In genomic region chrX:7645349-7645748, GRCm38 (mm10) we compare ENCODE assay signal across 8 mouse cellular contexts. TPM values are rescaled to one million over a fixed set of nuclear protein-coding genes. Genes with fewer than 3 reads are reported as not detected.
A peak's percentile ranks its signal among the peaks of the same experiment; 100 is the strongest.
DNase-seq lines count a peak whose midpoint lies in the region; ATAC-seq and TF ChIP-seq lines count a peak whose summit lies in the region.

No protein-coding gene starts in this region.

- H3K9ac ChIP-seq in CH12.LX (ENCODE audit: insufficient read depth, low read depth): no peak overlapping the region

- H3K79me2 ChIP-seq in CH12.LX (replicated peaks; ENCODE audit: control insufficient read depth, extremely low read depth, insufficient read depth, poor library complexity, severe bottlenecking): no peaks in the 10 kb centered on the region

- TF ChIP-seq POLR2A in CH12.LX (IDR thresholded peaks at IDR 0.05; ENCODE audit: low read depth, low read length): no peak

- TF ChIP-seq EP300 in CH12.LX (IDR thresholded peaks at IDR 0.05; ENCODE audit: low read length): no peak

- no peaks in the 10 kb centered on the region for H3K9me3 ChIP-seq in CH12.LX (replicated peaks; ENCODE audit: low read length)

- dilution Hi-C loops in CH12.LX (cut with MboI; ENCODE audit: extremely low pct_ligation_motif_present, extremely low pct_unique_long_range_greater_than_20kb, low sequenced_read_pairs): no loop called here

- no peaks in the 10 kb centered on the region for H3K36me3 ChIP-seq in CH12.LX (replicated peaks in 1 of 2; ENCODE audit: control insufficient read depth in 1 of 2, insufficient read depth in 1 of 2, low read length in 1 of 2)

- H3K27ac ChIP-seq in CH12.LX (ENCODE audit: insufficient read depth, low read depth): no peak overlapping the region
- H3K27ac ChIP-seq in gastrocnemius, adult 2 months: no peak overlapping the region
- no peak overlapping the region for H3K27ac ChIP-seq in layer of hippocampus, adult 2 months

- intact Hi-C loops in gastrocnemius, adult 2 months (cut with DNase I): loop anchor here (5.0 to 10.0 kb wide), 3 partner anchors 47 to 321 kb away; no protein-coding TSS in a partner anchor

- in situ Hi-C loops in CH12.LX (cut with MboI; ENCODE audit: low pct_ligation_motif_present, low pct_unique_long_range_greater_than_20kb, low sequenced_read_pairs): no loop called here

- H3K27me3 ChIP-seq in CH12.LX (replicated peaks): peaks cover 8% of the 10 kb centered on the region

- no peak overlapping the region for H3K4me3 ChIP-seq in CH12.LX (replicated peaks in 1 of 3; ENCODE audit: low read depth in 2 of 3, low read length in 2 of 3, poor library complexity in 1 of 3)
- no peak overlapping the region for H3K4me3 ChIP-seq in gastrocnemius, adult 2 months
- H3K4me3 ChIP-seq in layer of hippocampus, adult 2 months: no peak overlapping the region

- ATAC-seq in erythroid progenitor cell, adult 5-6 weeks (replicated peaks; ENCODE audit: low FRiP score, poor library complexity, severe bottlenecking): no peak

- peak; percentile 89 to 91 for DNase-seq in B cell, adult 2 months
- DNase-seq in CH12.LX (ENCODE audit: extremely low read depth): peak; percentile 85
- peak; percentile 76 for DNase-seq in c-Kit-positive CD71-positive TER-119-positive erythroid progenitor cells, embryonic 14.5 days (ENCODE audit: low spot score)
- peak; percentile 76 for DNase-seq in gastrocnemius, adult 2 months
- peak in 1 of 2 experiments; percentile 79 for DNase-seq in layer of hippocampus, adult 2 months (ENCODE audit: low spot score in 2 of 2)
- DNase-seq in lung, postnatal 14 days: peak; percentile 86
- peak; percentile 74 to 87 for DNase-seq in spleen, postnatal 10 days (ENCODE audit: low spot score in 2 of 2)

- H3K4me1 ChIP-seq in CH12.LX (ENCODE audit: control insufficient read depth in 1 of 2, insufficient read depth in 2 of 2): peaks cover 3 to 7% of the 10 kb centered on the region in 2 experiments; a peak in 3 of 4 replicates

- H3K4me2 ChIP-seq in CH12.LX (ENCODE audit: insufficient read depth, low read depth, poor library complexity, severe bottlenecking): no peak overlapping the region

- peak in 1 of 2 experiments; percentile 69; a peak in 2 of 4 replicates for TF ChIP-seq CTCF in CH12.LX (conservative IDR thresholded peaks at IDR 0.05 in 1 of 2, IDR thresholded peaks at IDR 0.05 in 1 of 2; ENCODE audit: low read depth in 2 of 2, low read length in 2 of 2)
- peak; percentile 70 for TF ChIP-seq CTCF in gastrocnemius, adult 2 months (IDR thresholded peaks at IDR 0.05)
- TF ChIP-seq CTCF in layer of hippocampus, adult 2 months (conservative IDR thresholded peaks at IDR 0.05): peak; percentile 80

- TF ChIP-seq RAD21 in CH12.LX (IDR thresholded peaks at IDR 0.05; ENCODE audit: low read depth, low read length): peak; percentile 54

TF ChIP-seq in CH12.LX, 34 proteins besides CTCF, POLR2A, EP300 and RAD21:
- TF ChIP-seq BHLHE40 (IDR thresholded peaks at IDR 0.05; ENCODE audit: low read depth, low read length) (peak; percentile 88), MAX (IDR thresholded peaks at IDR 0.05; ENCODE audit: low read length) (peak; percentile 88), MYC (IDR thresholded peaks at IDR 0.05; ENCODE audit: low read depth, low read length) (peak; percentile 89), USF1 (IDR thresholded peaks at IDR 0.05; ENCODE audit: low read depth, low read length) (peak; percentile 87), SMC3 (IDR thresholded peaks at IDR 0.05; ENCODE audit: low read depth, low read length) (peak; percentile 61), USF2 (conservative IDR thresholded peaks at IDR 0.05; ENCODE audit: low read depth, low read length) (peak; percentile 83), MXI1 (IDR thresholded peaks at IDR 0.05; ENCODE audit: low read depth, low read length) (0 out of 2 replicates have a peak, but pooled peaks have one; percentile 28), POLR2AphosphoS2 (IDR thresholded peaks at IDR 0.05; ENCODE audit: low read depth, low read length) (no peak), RCOR1 (conservative IDR thresholded peaks at IDR 0.05; ENCODE audit: low read depth, low read length) (no peak)

RNA-seq across cellular contexts. Expression of gene Syp, which starts 7.1 kb away (rescaled TPM):
- total RNA-seq in CH12.LX (2012; rRNA removed) (0.80 and 1.2 TPM in 2 replicates), CH12.LX (2014; rRNA removed) (0.27 TPM in 2 replicates)
- 0.65 and 0.74 TPM in 2 replicates for polyA plus RNA-seq in CH12.LX (2012; ENCODE audit: insufficient read length, low read depth)
- 1 to 10 TPM in 1 of 2 experiments, under 1 TPM in 1; 0.56 to 1.2 TPM for total RNA-seq in gastrocnemius, adult 2 months (2021)
- 1,000 to 10,000 TPM; 1,738 to 1,877 TPM for total RNA-seq in layer of hippocampus, adult 2 months (2021)
- not detected in 2 replicates for total RNA-seq in erythroid progenitor cell, adult 5-6 weeks (2015; ENCODE audit: low replicate concordance)
- 0.51 TPM in 1 of 2 replicates, not detected in the other for total RNA-seq in erythroid progenitor cell, adult 5-6 weeks (2017; ENCODE audit: low replicate concordance)

RNA-seq across cellular contexts. Expression of gene Prickle3, which starts 11.7 kb away (rescaled TPM):
- total RNA-seq in CH12.LX (2012; rRNA removed) (3.9 and 4.5 TPM in 2 replicates), CH12.LX (2014; rRNA removed) (2.2 and 2.3 TPM in 2 replicates)
- 12.5 and 13.7 TPM in 2 replicates for polyA plus RNA-seq in CH12.LX (2012; ENCODE audit: insufficient read length, low read depth)
- total RNA-seq in gastrocnemius, adult 2 months (2021): 10 to 100 TPM; 23.6 to 26.6 TPM
- total RNA-seq in layer of hippocampus, adult 2 months (2021): 1 to 10 TPM; 1.0 to 1.1 TPM
- total RNA-seq in erythroid progenitor cell, adult 5-6 weeks (2015; ENCODE audit: low replicate concordance): 0.72 and 1.3 TPM in 2 replicates
- 0.23 and 0.90 TPM in 2 replicates for total RNA-seq in erythroid progenitor cell, adult 5-6 weeks (2017; ENCODE audit: low replicate concordance)

RNA-seq across cellular contexts. Expression of gene Plp2, which starts 25.8 kb away (rescaled TPM):
- 163 and 183 TPM in 2 replicates for total RNA-seq in CH12.LX (2012; rRNA removed)
- total RNA-seq in CH12.LX (2014; rRNA removed): 144 and 173 TPM in 2 replicates
- polyA plus RNA-seq in CH12.LX (2012; ENCODE audit: insufficient read length, low read depth): 207 and 247 TPM in 2 replicates
- 10 to 100 TPM; 23.8 to 42.7 TPM for total RNA-seq in gastrocnemius, adult 2 months (2021)
- 1 to 10 TPM; 4.9 to 5.4 TPM for total RNA-seq in layer of hippocampus, adult 2 months (2021)
- total RNA-seq in erythroid progenitor cell, adult 5-6 weeks (2015; ENCODE audit: low replicate concordance): 64.6 and 96.2 TPM in 2 replicates
- 9.6 and 18.7 TPM in 2 replicates for total RNA-seq in erythroid progenitor cell, adult 5-6 weeks (2017; ENCODE audit: low replicate concordance)

RNA-seq across cellular contexts. Expression of gene Magix, which starts 35.7 kb away (rescaled TPM):
- total RNA-seq in CH12.LX (2012; rRNA removed) (0.13 TPM in 1 of 2 replicates, not detected in the other), CH12.LX (2014; rRNA removed) (not detected in 2 replicates)
- not detected in 2 replicates for polyA plus RNA-seq in CH12.LX (2012; ENCODE audit: insufficient read length, low read depth)
- 10 to 100 TPM; 21.0 to 31.0 TPM for total RNA-seq in gastrocnemius, adult 2 months (2021)
- under 1 TPM; 0.31 to 0.52 TPM for total RNA-seq in layer of hippocampus, adult 2 months (2021)
- not detected in 2 replicates for total RNA-seq in erythroid progenitor cell, adult 5-6 weeks (2015; ENCODE audit: low replicate concordance)
- total RNA-seq in erythroid progenitor cell, adult 5-6 weeks (2017; ENCODE audit: low replicate concordance): not detected in 2 replicates

RNA-seq across cellular contexts. Expression of gene Cacna1f, which starts 38.5 kb away (rescaled TPM):
- total RNA-seq in CH12.LX (2012; rRNA removed): 0.17 and 0.21 TPM in 2 replicates
- not detected in 2 replicates for total RNA-seq in CH12.LX (2014; rRNA removed)
- polyA plus RNA-seq in CH12.LX (2012; ENCODE audit: insufficient read length, low read depth): 0.07 TPM in 1 of 2 replicates, not detected in the other
- total RNA-seq in gastrocnemius, adult 2 months (2021): not detected
- under 1 TPM in 1 of 2 experiments, not detected in 1; 0.08 TPM for total RNA-seq in layer of hippocampus, adult 2 months (2021)
- not detected in 2 replicates for total RNA-seq in erythroid progenitor cell, adult 5-6 weeks (2015; ENCODE audit: low replicate concordance)
- total RNA-seq in erythroid progenitor cell, adult 5-6 weeks (2017; ENCODE audit: low replicate concordance): not detected in 2 replicates

Comparison
In these comparisons a context has a peak if more than half of its experiments do, and no peak if none do; other contexts are left out.
1. RNA of gene Syp, which starts 7.1 kb away (total RNA-seq): 1,738 to 1,877 TPM in layer of hippocampus, adult 2 months; 0.56 to 1.2 TPM in gastrocnemius, adult 2 months, 0.27 to 1.2 TPM in CH12.LX and 0.51 TPM in erythroid progenitor cell, adult 5-6 weeks; every median in the first group is over 100 times any median in the second.
2. RNA of gene Prickle3, which starts 11.7 kb away (total RNA-seq): 23.6 to 26.6 TPM in gastrocnemius, adult 2 months; 2.2 to 4.5 TPM in CH12.LX, 0.23 to 1.3 TPM in erythroid progenitor cell, adult 5-6 weeks and 1.0 to 1.1 TPM in layer of hippocampus, adult 2 months; every median in the first group is over 4 times any median in the second.